Mouse (Mus musculus) brain, embryonic 18.5 days (tissue): ENCODE measurements around the gene Tmem183a.

Experiments used
- DNase-seq: peaks from one replicate; pipeline ENCODE4 v3.0.0-alpha.2; 2012; ENCODE audit warnings: low read depth, low spot score

Gene Tmem183a

DNA sequence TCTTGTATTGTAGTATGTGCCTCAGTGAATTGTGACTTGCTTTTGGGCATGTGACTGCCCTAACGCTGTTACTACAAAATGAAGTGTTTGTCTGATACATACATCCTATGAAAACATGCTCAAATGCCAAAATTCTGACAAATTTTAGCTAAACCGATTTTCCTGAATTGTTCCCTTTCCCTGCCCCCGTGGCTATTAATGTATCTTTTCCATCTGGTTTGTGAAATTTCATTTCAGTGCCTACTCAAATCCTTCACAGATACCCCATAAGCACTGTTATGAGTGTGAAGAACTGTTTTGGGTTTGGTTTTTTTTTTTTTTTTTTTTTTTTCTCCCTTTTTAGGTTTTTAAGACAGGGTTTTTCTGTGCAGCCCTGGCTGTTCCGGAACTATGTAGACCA lies 16.7 kb downstream of the Tmem183a start:
- DNase-seq, result no peak

DNA sequence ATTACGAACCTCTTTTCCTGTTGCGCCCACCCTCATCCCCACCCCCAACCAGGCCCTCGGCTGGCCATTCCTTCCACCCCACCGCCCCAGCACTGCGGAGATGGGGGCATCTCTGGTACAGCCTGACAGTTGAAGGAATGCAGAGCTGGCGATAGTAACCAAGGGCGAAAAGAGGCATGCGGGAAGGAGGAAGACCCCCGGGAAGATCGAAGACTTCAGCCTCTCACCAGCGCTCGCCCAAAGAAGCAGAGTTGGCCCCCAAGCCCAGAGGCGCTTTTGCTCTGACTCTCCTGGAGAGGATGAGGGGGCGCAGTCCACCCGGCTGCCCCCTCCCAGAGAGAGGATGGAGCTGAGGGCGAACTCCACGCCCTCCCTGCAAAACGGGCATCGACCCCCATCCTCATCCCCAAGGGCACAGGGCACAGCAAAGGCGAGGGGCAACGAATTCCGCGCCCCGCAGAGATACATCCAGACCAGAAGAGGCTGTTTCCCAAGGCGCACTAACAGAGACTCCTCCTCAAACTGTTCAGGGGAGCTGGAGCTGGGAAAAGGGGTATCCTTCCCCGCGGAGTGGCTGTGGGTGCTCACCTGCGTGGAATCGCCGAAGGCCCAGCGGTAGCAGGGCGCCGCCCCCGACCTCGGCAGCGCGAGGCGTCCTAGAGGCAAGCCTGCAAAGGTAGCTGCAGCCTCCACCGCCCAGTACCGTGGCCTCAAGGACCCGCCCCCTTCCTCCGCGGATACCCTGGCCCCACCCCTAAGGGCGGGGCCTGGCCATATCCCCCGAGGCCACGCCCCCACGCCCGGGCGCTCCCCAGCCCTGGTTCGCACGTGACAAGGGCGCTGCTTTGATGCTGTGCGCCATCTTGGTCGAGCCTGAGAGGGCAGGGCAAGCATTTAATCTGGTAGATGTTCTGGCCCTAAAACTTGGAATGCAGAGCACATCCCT lies 17.5 kb downstream of the Tmem183a start:
- peak; percentile 82 for DNase-seq

DNA sequence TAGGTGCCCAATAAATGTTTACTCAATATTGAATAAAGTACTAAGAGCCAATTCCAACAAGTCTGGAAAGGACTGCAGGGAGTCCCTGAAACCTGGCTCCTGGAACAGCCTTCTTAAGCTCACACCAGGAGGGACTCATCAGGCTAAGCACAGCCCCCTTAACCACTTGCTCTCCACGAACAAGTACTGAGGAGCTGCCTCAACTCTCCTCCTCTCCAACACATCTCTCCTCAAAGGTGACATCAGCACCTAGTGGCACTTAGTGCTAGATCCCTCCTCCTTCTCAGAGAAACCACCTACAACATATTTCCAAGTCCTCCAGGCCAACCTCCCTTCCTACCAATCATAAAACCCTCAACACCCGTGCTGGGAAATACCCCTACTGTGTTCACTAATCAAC lies 18.2 kb downstream of the Tmem183a start:
- no peak for DNase-seq

- no peak for DNase-seq
Observed at GRCm38 (mm10) chr1:134342781-134343310, 18.9 kb downstream of the Tmem183a start.

DNA sequence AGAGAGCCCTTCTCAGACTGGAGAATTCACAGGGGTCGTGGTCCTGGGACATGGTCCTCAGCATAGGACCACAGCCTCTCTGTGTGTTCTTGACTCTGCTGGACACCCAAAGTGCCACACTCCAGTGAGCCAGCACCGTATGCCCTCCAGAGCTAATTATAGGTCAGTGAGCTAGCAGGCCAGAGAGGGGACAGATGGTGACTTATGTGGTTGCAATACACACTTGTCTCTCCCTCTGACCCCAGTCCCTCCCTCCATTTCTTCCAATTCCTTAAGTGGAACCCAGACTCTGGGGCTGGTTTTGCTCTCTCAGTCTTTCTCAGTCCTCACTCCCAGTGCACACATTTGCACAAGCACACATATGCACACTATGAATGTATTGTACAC lies 19.5 kb downstream of the Tmem183a start:
- DNase-seq, result no peak

DNA sequence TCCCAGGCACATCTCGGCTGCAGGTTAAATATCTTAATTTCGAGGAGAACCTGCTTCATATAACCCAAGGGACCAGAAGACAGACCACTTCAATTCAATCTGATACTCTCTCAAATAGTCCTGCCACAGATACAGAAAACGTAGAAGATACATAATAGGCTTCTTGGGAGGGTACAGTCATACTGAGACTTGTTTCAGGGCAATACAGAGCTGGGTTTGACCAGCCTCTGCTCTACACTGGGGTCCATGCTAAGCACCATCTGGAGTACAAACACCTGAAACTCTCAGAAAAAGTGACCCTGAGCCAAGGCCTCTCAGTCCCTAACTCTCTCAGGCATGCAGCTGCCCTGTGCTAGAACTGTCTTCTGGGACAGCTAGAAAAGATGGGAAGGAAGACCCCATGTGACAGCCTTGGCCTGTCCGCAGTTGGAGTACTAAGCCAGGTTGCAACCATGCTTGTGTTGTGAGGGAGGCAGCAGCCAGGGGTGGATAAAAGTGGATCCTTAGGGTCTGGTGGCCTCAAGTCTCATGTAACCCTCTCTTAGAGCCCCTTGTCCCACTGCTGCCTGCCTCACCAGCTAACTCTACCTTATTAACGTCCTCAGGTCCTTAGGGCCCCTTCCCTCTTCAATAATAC lies 20.0 kb downstream of the Tmem183a start:
- DNase-seq, result no peak

DNA sequence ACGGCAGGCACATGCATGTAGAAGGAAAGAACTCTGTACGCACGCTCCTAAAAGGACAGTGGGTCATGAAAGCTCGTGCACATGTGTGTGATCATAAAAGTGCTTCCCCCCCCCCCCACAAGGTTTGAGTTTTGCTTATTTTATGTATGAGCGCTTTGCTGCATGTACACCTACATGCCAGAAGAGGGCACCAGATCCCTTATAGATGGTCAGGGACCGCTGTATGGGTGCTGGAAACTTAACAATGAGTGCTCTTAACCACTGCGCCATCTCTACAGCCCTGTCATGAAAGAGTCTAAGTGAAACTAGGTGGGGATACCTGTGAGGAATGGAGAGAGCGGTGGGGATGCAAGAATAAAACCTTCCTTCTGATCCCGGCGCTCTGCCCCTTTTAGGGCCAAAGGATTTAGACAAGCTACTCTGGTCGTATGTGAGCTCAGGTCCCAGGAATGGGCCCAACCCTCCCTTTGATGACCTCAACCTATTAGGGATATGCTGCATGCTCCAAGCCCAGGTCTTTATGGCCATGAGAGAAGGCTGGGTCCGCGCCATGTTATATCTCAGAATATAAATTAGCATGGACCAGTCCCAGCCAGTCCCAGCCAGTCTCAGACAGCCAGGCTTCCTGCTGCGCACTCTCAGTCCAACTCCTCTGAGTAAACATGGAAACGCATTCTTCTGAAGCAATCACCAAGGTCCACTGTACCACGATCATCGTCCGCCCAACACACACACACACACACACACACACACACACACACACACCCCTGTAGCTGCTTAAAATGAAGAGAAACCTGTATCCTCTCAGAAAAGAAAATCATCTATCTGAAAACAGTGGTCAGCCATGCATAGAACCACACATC lies 21.8 kb downstream of the Tmem183a start:
- no peak for DNase-seq

- no peak for DNase-seq
Observed at GRCm38 (mm10) chr1:134339162-134339561, 22.6 kb downstream of the Tmem183a start.

GRCm38 (mm10) chr1:134336958-134337710 lies 24.6 kb downstream of the Tmem183a start:
- no peak for DNase-seq

- DNase-seq, result no peak
Observed at GRCm38 (mm10) chr1:134335924-134336810, 25.6 kb downstream of the Tmem183a start.

DNA sequence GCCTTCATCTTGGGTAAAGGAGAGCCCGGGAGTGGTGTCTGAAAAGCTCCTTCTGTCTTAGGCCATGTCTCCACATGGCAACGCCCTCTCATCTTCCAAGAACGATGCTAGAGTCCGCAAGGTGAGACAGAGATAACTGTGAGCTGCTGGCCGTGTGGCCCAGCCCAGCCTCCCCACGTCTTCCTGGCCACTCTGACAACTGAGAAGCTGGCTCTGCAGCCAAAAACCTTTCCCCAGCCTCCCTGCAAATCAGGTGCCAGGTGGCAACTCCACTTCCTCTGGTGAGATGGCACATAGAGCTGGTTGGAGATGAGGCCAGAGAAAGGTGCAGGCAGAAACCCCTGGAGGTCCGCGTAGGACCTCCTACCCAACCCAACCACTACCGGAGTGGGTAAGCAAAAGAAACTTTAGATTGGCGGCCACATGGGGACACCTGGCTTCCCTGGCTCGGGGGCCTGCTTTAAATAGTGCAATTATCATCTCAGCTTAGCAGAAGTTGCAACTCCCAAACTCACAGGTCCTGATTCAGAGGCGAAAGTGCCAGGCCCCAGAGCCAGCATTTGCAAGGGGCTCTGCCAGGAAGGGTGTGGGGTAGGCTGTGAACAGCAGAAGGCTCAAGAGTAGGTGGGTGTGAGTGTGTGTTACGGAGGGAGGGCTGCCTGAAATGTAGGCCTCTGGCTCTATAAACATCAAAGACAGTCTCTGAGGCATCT lies 26.4 kb downstream of the Tmem183a start:
- DNase-seq, result no peak

- no peak for DNase-seq
Observed at GRCm38 (mm10) chr1:134334111-134334827, 27.5 kb downstream of the Tmem183a start.

DNA sequence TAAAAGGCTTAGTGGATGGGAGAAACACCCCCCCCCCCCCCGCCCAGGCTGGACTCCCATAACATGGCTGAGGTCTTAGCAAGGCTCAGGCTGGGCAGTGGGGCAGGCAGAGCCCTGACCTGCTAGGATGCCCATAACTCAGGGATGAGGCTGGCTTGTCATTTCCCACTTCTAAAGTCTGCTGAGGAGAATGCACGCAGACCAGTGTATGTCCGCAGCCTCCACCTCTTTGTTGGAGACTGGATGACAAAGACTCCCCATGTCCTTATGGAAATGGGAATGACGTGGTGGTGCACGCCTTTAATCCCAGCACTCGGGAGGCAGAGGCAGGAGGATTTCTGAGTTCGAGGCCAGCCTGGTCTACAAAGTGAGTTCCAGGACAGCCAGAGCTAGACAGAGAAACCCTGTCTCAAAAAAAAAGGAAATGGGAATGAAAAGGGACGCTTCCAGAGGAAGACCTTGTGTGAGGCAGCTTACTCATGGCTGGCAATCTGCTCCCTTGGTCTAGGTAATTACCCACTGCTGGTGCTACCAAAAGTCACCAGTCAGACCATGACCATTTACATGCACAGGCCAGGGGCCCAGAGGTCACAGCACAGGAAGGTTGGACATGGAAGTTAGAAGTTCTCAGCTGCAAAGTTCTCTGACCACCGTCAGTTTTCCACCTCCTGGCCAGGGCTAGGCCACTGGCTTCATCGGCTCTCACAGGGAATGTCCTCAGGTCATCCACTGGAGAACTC lies 28.2 kb downstream of the Tmem183a start:
- no peak for DNase-seq

- DNase-seq, result no peak
Observed at GRCm38 (mm10) chr1:134332770-134333271, 29.0 kb downstream of the Tmem183a start, which contains the start of gene Ppfia4. TSS of gene Ppfia4 (minus strand) at chr1:134332928.

- no peak for DNase-seq
Observed at GRCm38 (mm10) chr1:134331879-134332635, 29.7 kb downstream of the Tmem183a start.

DNA sequence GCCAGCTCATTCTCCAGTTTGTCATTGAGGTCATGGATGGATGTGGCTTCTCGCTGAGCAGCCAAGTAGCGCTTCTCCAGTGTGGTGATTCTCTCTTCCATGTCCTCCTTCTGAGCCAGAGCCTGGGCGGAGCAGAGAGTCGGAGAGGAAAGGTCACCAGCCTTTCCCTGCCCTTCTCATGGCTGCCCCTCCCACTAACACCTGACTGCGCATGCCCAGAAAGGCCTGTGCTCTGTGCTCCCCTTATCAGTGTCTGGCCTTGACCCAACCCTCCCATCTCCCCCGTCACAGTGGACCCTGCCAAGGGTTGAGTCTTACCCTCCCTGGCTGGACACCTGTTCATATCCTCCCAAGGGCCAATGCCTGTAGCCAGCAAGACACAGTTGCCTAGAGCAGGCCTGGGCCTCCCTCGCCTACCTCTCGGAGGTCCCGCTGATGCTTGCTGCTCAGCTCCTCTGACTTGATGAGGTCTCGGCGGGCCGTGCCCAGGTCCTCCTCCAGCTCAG lies 34.9 kb downstream of the Tmem183a start:
- DNase-seq, result no peak

DNA sequence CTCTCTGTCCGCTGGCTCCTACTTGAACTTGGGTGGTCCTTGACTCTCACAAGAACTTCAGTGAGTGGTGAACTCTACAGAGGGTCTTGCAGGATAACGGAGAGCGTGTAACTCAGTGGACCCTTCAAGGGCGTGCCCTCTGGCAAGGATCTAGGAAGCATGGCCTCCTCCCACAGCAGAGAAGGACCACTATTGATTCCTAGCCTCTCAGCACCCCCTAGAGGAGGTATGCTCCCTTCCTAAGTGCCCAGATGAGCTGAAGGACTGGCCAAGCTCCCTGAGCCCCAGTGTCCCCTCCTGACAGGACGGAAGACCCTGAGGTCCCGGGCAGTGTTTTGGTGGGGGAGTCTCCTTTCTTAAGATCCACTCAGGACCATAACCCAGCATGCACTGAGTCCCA lies 39.2 kb downstream of the Tmem183a start:
- no peak for DNase-seq
